In the genomic region with DNA sequence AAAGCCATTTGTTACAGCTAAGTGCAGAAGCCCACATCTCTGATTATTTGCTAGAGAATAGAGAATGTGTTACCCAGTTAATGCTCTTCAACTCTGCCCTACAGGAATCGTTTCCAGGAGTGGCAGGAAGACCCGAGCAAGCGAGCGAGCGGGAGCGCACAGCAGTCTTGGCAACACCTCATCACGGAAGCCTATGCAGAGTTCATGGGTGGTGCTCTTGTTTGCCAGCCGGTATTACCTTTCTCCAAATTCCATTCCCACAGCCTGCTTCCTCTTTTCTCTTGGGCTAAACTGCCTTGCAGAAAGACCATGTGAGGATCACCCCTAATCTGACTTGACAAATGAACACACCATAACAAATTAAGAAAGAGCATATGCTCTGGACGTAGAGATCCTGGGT, we compare ENCODE assay signal across 29 mouse cellular contexts.
DNase-seq lines count a peak whose midpoint lies in the region; ATAC-seq lines count a peak whose summit lies in the region.
"Had no signal": no experiment of that assay in that cellular context is flagged by ENCODE, and none has a peak within 500 bp of the region (broad histone marks: within the 10 kb centered on the region; RNA-seq: fewer than 3 reads in every experiment).

No protein-coding gene starts in this region.

- 0 out of 2 replicates have a peak overlapping the region, but pooled peaks have one; percentile 29 for H3K27ac ChIP-seq in limb, embryonic 12.5 days
- no peak overlapping the region for H3K27ac ChIP-seq in limb, embryonic 10.5 days
- H3K27ac ChIP-seq in embryonic facial prominence, embryonic 10.5 days (replicated peaks), result no peak overlapping the region
- H3K27ac ChIP-seq: embryonic facial prominence, embryonic 12.5 days; embryonic facial prominence, embryonic 15.5 days; gastrocnemius, adult 2 months; heart, adult 2 months; heart, embryonic 10.5 days; heart, embryonic 13.5 days; hindbrain, embryonic 12.5 days; intestine, embryonic 15.5 days had no signal

- no peaks in the 10 kb centered on the region for H3K36me3 ChIP-seq in limb, embryonic 12.5 days
- H3K36me3 ChIP-seq in limb, embryonic 10.5 days, result no peaks in the 10 kb centered on the region
- no peaks in the 10 kb centered on the region for H3K36me3 ChIP-seq in embryonic facial prominence, embryonic 10.5 days (replicated peaks)
- H3K36me3 ChIP-seq: embryonic facial prominence, embryonic 12.5 days; embryonic facial prominence, embryonic 15.5 days; G1E; heart, embryonic 10.5 days; heart, embryonic 13.5 days; hindbrain, embryonic 12.5 days; intestine, embryonic 15.5 days had no signal

- no peak overlapping the region for H3K4me3 ChIP-seq in limb, embryonic 12.5 days (replicated peaks)
- H3K4me3 ChIP-seq in limb, embryonic 10.5 days, result no peak overlapping the region
- no peak overlapping the region for H3K4me3 ChIP-seq in embryonic facial prominence, embryonic 10.5 days
- H3K4me3 ChIP-seq: embryonic facial prominence, embryonic 12.5 days; embryonic facial prominence, embryonic 15.5 days; gastrocnemius, adult 2 months; heart, adult 2 months; heart, embryonic 10.5 days; heart, embryonic 13.5 days; hindbrain, embryonic 12.5 days; intestine, embryonic 15.5 days had no signal

- H3K9me3 ChIP-seq in limb, embryonic 12.5 days, result no peaks in the 10 kb centered on the region
- no peaks in the 10 kb centered on the region for H3K9me3 ChIP-seq in limb, embryonic 10.5 days (replicated peaks)
- H3K9me3 ChIP-seq in embryonic facial prominence, embryonic 10.5 days, result no peaks in the 10 kb centered on the region
- H3K9me3 ChIP-seq: embryonic facial prominence, embryonic 12.5 days; embryonic facial prominence, embryonic 15.5 days; G1E; heart, embryonic 10.5 days; heart, embryonic 13.5 days; hindbrain, embryonic 12.5 days; intestine, embryonic 15.5 days had no signal

- no peak for ATAC-seq in limb, embryonic 12.5 days (ENCODE audit: insufficient number of reproducible peaks, insufficient read depth, low FRiP score, low TSS enrichment, low read depth)
- peak; percentile 15; the same call in 1 of the 2 replicates for ATAC-seq in common myeloid progenitor, adult 5-6 weeks (replicated peaks; ENCODE audit: low read depth, poor library complexity, severe bottlenecking)
- 0 out of 2 replicates have a peak, but pooled peaks have one; percentile 31 for ATAC-seq in megakaryocyte progenitor cell, adult 5-6 weeks (replicated peaks; ENCODE audit: poor library complexity)
- ATAC-seq: forebrain, embryonic 14.5 days; forebrain, postnatal 0 days; hindbrain, embryonic 16.5 days; intestine, embryonic 15.5 days; Patski had no signal

- DNase-seq in limb, embryonic 10.5 days (ENCODE audit: low spot score), result no peak
- DNase-seq in adrenal gland, postnatal 25 days, result no peak
- no peak for DNase-seq in embryonic facial prominence, embryonic 10.5 days (ENCODE audit: low spot score)
- DNase-seq: adrenal gland, adult 2 months; adrenal gland, postnatal 14 days; B cell, adult 2 months; cerebellum, adult 11 months; cerebellum, adult 2 months; cerebellum, adult 9-11 months; cerebellum, postnatal 25 days; forebrain, postnatal 0 days; gastrocnemius, adult 2 months; gastrocnemius, postnatal 14 days; heart, adult 2 months; kidney, adult 11 months had no signal

- peaks cover 28% of the 10 kb centered on the region for H3K4me1 ChIP-seq in limb, embryonic 12.5 days (replicated peaks)
- H3K4me1 ChIP-seq in limb, embryonic 10.5 days, result peaks cover 27% of the 10 kb centered on the region
- peaks cover 22% of the 10 kb centered on the region for H3K4me1 ChIP-seq in embryonic facial prominence, embryonic 10.5 days

- H3K9ac ChIP-seq in limb, embryonic 12.5 days (replicated peaks), result no peak overlapping the region
- H3K9ac ChIP-seq: embryonic facial prominence, embryonic 12.5 days; embryonic facial prominence, embryonic 15.5 days; forebrain, postnatal 0 days; heart, embryonic 13.5 days; hindbrain, embryonic 12.5 days; intestine, embryonic 15.5 days had no signal

- WGBS in limb, embryonic 12.5 days, result 85% methylated on average over 9 of the region's 9 CpGs
- 87% methylated on average over 9 of the region's 9 CpGs for WGBS in limb, embryonic 10.5 days
- WGBS in embryonic facial prominence, embryonic 10.5 days, result 88% methylated on average over 9 of the region's 9 CpGs

- no peaks in the 10 kb centered on the region for H3K27me3 ChIP-seq in limb, embryonic 12.5 days
- no peaks in the 10 kb centered on the region for H3K27me3 ChIP-seq in limb, embryonic 10.5 days (ENCODE audit: low read depth, poor library complexity, severe bottlenecking)
- H3K27me3 ChIP-seq in embryonic facial prominence, embryonic 10.5 days (replicated peaks; ENCODE audit: low read depth, poor library complexity, severe bottlenecking), result no peaks in the 10 kb centered on the region
- H3K27me3 ChIP-seq: CH12.LX; embryonic facial prominence, embryonic 12.5 days; embryonic facial prominence, embryonic 15.5 days; heart, embryonic 13.5 days; hindbrain, embryonic 12.5 days; intestine, embryonic 15.5 days; Patski had no signal

- no peak overlapping the region for H3K4me2 ChIP-seq in limb, embryonic 12.5 days
- H3K4me2 ChIP-seq: embryonic facial prominence, embryonic 12.5 days; embryonic facial prominence, embryonic 15.5 days; heart, embryonic 13.5 days; hindbrain, embryonic 12.5 days; intestine, embryonic 15.5 days had no signal
